Mouse (Mus musculus) heart, embryonic 10.5 days (tissue): ENCODE data around the gene Pip5k1a. TPM values are rescaled to one million over a fixed set of nuclear protein-coding genes. Genes with fewer than 3 reads are reported as not detected.

Experiments
- DNase-seq: peaks from one replicate; pipeline ENCODE4 v3.0.0-alpha.2; 2017; ENCODE audit warnings: low spot score
- H3K27ac ChIP-seq: fragments of 300-500 bp; sonication (generic); 2 replicates; pipeline ENCODE4 v1.5.1; 2016; ENCODE audit warnings: mild to moderate bottlenecking
- H3K27me3 ChIP-seq: fragments of 300-500 bp; sonication (generic); 2 replicates; pipeline ENCODE4 v1.6.1; 2016; ENCODE audit warnings: mild to moderate bottlenecking; ENCODE audit not compliant: poor library complexity, insufficient read depth, severe bottlenecking
- H3K36me3 ChIP-seq: fragments of 300-500 bp; sonication (generic); 2 replicates; pipeline ENCODE4 v1.6.1; 2016; ENCODE audit warnings: mild to moderate bottlenecking, moderate library complexity
- H3K4me1 ChIP-seq: fragments of 300-500 bp; sonication (generic); 2 replicates; pipeline ENCODE4 v1.6.1; 2016; ENCODE audit warnings: mild to moderate bottlenecking
- H3K4me3 ChIP-seq: fragments of 300-500 bp; sonication (generic); 2 replicates; pipeline ENCODE4 v1.5.1; 2016; ENCODE audit warnings: mild to moderate bottlenecking, moderate library complexity
- H3K9me3 ChIP-seq: fragments of 300-500 bp; sonication (generic); 2 replicates; pipeline ENCODE4 v1.6.1; 2016; ENCODE audit warnings: mild to moderate bottlenecking, moderate library complexity
- WGBS: fragments of 180-500 bp; shearing (Covaris S2); methylation state at CpG from one replicate; pipeline ENCODE4 v1.1.7; 2016; 5-methylcytosine and 5-hydroxymethylcytosine counted together
- polyA plus RNA-seq: library from polyadenylated mRNA; unstranded; fragments of >200 nt; fragmentation: Nextera tagmentation; extraction: Ambion mirVana; gene quantifications from 2 replicates; pipeline ENCODE4 v1.2.1, GENCODE M21; 2016

Gene Pip5k1a
- polyA plus RNA-seq, result 18.3 and 18.8 TPM in 2 replicates

- DNase-seq, result peak; percentile 99
- Histone ChIP-seq H3K9me3 (no peaks in the 10 kb centered on the region), H3K4me3 (peak within 1 kb of the TSS; percentile 97), H3K4me1 (peaks cover 15% of the 10 kb centered on the region), H3K27ac (peak within 1 kb of the TSS; percentile 95), H3K27me3 (no peaks in the 10 kb centered on the region), H3K36me3 (peaks cover 9% of the 10 kb centered on the region; the same call in 1 of the 2 replicates)
- under 1% methylated on average over 51 of the region's 51 CpGs for WGBS
These were observed at the start of gene Pip5k1a for GRCm38 (mm10) chr3:95106338-95107117. Gene Pip5k1a (minus strand): TSS chr3:95106930.

GRCm38 (mm10) chr3:95153874-95154273 lies 47.1 kb upstream of the Pip5k1a start:
- H3K27me3 ChIP-seq, result no peaks in the 10 kb centered on the region
- H3K36me3 ChIP-seq, result no peaks in the 10 kb centered on the region
- no peaks in the 10 kb centered on the region for H3K4me1 ChIP-seq
- DNase-seq, result no peak
- no peak overlapping the region for H3K27ac ChIP-seq
- H3K4me3 ChIP-seq, result no peak overlapping the region
- 49% methylated on average over 4 of the region's 4 CpGs for WGBS
- H3K9me3 ChIP-seq, result no peaks in the 10 kb centered on the region

- no peaks in the 10 kb centered on the region for H3K4me1 ChIP-seq
- 62% methylated on average over 3 of the region's 3 CpGs for WGBS
- no peaks in the 10 kb centered on the region for H3K36me3 ChIP-seq
These were observed 41.2 kb upstream of the Pip5k1a start for GRCm38 (mm10) chr3:95147924-95148323.

GRCm38 (mm10) chr3:95142617-95143011 lies 35.9 kb upstream of the Pip5k1a start:
- Histone ChIP-seq H3K4me1 (peaks cover 10% of the 10 kb centered on the region), H3K27ac (no peak overlapping the region), H3K36me3 (peaks cover 16% of the 10 kb centered on the region), H3K27me3 (no peaks in the 10 kb centered on the region), H3K9me3 (no peaks in the 10 kb centered on the region), H3K4me3 (no peak overlapping the region)
- no peak for DNase-seq
- 10% methylated on average over 5 of the region's 5 CpGs for WGBS

More at GRCm38 (mm10) chr3:95147924-95148323, 41.2 kb upstream of the Pip5k1a start:
- Histone ChIP-seq H3K9me3 (no peaks in the 10 kb centered on the region), H3K27me3 (no peaks in the 10 kb centered on the region), H3K4me3 (no peak overlapping the region), H3K27ac (no peak overlapping the region)
- DNase-seq, result no peak

- H3K9me3 ChIP-seq, result no peaks in the 10 kb centered on the region
- peaks cover 16% of the 10 kb centered on the region for H3K36me3 ChIP-seq
- DNase-seq, result no peak
- peaks cover 10% of the 10 kb centered on the region for H3K4me1 ChIP-seq
- H3K27me3 ChIP-seq, result no peaks in the 10 kb centered on the region
- H3K27ac ChIP-seq, result no peak within 1 kb of the TSS
- WGBS, result 80% methylated on average over 10 of the region's 10 CpGs
- H3K4me3 ChIP-seq, result no peak within 1 kb of the TSS
These were observed 35.4 kb upstream of the Pip5k1a start, which contains the start of gene Tnfaip8l2 for GRCm38 (mm10) chr3:95141952-95142616. Gene Tnfaip8l2 (minus strand): TSS chr3:95142360.

GRCm38 (mm10) chr3:95141474-95141873 lies 34.7 kb upstream of the Pip5k1a start:
- Histone ChIP-seq H3K4me3 (no peak overlapping the region), H3K27me3 (no peaks in the 10 kb centered on the region), H3K36me3 (peaks cover 16% of the 10 kb centered on the region), H3K4me1 (peaks cover 10% of the 10 kb centered on the region), H3K9me3 (no peaks in the 10 kb centered on the region), H3K27ac (no peak overlapping the region)
- no peak for DNase-seq
- WGBS, result 89% methylated on average over 9 of the region's 9 CpGs

GRCm38 (mm10) chr3:95140795-95141194 lies 34.1 kb upstream of the Pip5k1a start:
- Histone ChIP-seq H3K4me1 (peaks cover 14% of the 10 kb centered on the region), H3K36me3 (peaks cover 16% of the 10 kb centered on the region), H3K27ac (no peak overlapping the region), H3K27me3 (no peaks in the 10 kb centered on the region), H3K9me3 (no peaks in the 10 kb centered on the region), H3K4me3 (no peak overlapping the region)
- DNase-seq, result no peak
- WGBS, result 87% methylated on average over 6 of the region's 6 CpGs

- 40% methylated on average over 18 of the region's 18 CpGs for WGBS
- H3K36me3 ChIP-seq, result peaks cover 16% of the 10 kb centered on the region
- no peaks in the 10 kb centered on the region for H3K9me3 ChIP-seq
- peaks cover 20% of the 10 kb centered on the region for H3K4me1 ChIP-seq
- H3K27ac ChIP-seq, result 0 out of 2 replicates have a peak overlapping the region, but pooled peaks have one; percentile 7
- H3K27me3 ChIP-seq, result no peaks in the 10 kb centered on the region
- H3K4me3 ChIP-seq, result peak overlapping the region; percentile 25; the same call in 1 of the 2 replicates
- no peak for DNase-seq
These were observed 33.5 kb upstream of the Pip5k1a start for GRCm38 (mm10) chr3:95140289-95140595.

- Histone ChIP-seq H3K9me3 (no peaks in the 10 kb centered on the region), H3K27me3 (no peaks in the 10 kb centered on the region), H3K4me3 (peak overlapping the region; percentile 25; the same call in 1 of the 2 replicates), H3K4me1 (peaks cover 25% of the 10 kb centered on the region), H3K27ac (0 out of 2 replicates have a peak overlapping the region, but pooled peaks have one; percentile 7), H3K36me3 (peaks cover 16% of the 10 kb centered on the region)
- DNase-seq, result no peak
- 51% methylated on average over 25 of the region's 25 CpGs for WGBS
These were observed 33.0 kb upstream of the Pip5k1a start for GRCm38 (mm10) chr3:95139586-95140288.

GRCm38 (mm10) chr3:95136336-95136735 lies 29.6 kb upstream of the Pip5k1a start:
- Histone ChIP-seq H3K4me1 (peaks cover 30% of the 10 kb centered on the region), H3K27ac (no peak overlapping the region), H3K27me3 (no peaks in the 10 kb centered on the region), H3K36me3 (peaks cover 30% of the 10 kb centered on the region), H3K4me3 (no peak overlapping the region), H3K9me3 (no peaks in the 10 kb centered on the region)
- WGBS, result 89% methylated on average over 3 of the region's 3 CpGs
- DNase-seq, result no peak

- Histone ChIP-seq H3K4me3 (peak overlapping the region; percentile 52), H3K36me3 (peaks cover 33% of the 10 kb centered on the region), H3K9me3 (no peaks in the 10 kb centered on the region), H3K27me3 (no peaks in the 10 kb centered on the region), H3K4me1 (peaks cover 30% of the 10 kb centered on the region), H3K27ac (peak overlapping the region; percentile 36; the same call in 1 of the 2 replicates)
- 86% methylated on average over 7 of the region's 7 CpGs for WGBS
- no peak for DNase-seq
These were observed 28.8 kb upstream of the Pip5k1a start for GRCm38 (mm10) chr3:95135433-95136052.

GRCm38 (mm10) chr3:95135023-95135422 lies 28.3 kb upstream of the Pip5k1a start:
- Histone ChIP-seq H3K4me1 (peaks cover 27% of the 10 kb centered on the region), H3K36me3 (peaks cover 32% of the 10 kb centered on the region), H3K9me3 (no peaks in the 10 kb centered on the region), H3K4me3 (peak overlapping the region; percentile 52), H3K27ac (peak overlapping the region; percentile 36; the same call in 1 of the 2 replicates), H3K27me3 (no peaks in the 10 kb centered on the region)
- no peak for DNase-seq
- WGBS, result 21% methylated on average over 6 of the region's 6 CpGs
